Mouse (Mus musculus) erythroblast, embryonic 14.5 days (primary cell): Measurements from ENCODE around the gene Ahdc1.

Source experiments
- GATA1 ChIP-seq: IDR thresholded peaks from 2 replicates; pipeline ENCODE4 v1.6.1; 2012; ENCODE audit warnings: low read length, inconsistent platforms, mixed read lengths
- TAL1 ChIP-seq: IDR thresholded peaks from 3 replicates; pipeline ENCODE4 v1.6.1; 2012; ENCODE audit warnings: low read length, inconsistent platforms, mixed read lengths

- no peak for TF ChIP-seq GATA1
- no peak for TF ChIP-seq TAL1
These were observed 92.6 kb downstream of the Ahdc1 start for GRCm38 (mm10) chr4:133103525-133104193.
